Mouse (Mus musculus): ENCODE measurements around the gene Gm13889. TPM values are rescaled to one million over a fixed set of nuclear protein-coding genes. Genes with fewer than 3 reads are reported as not detected.

The Gm13889 gene
- polyA plus RNA-seq, 1 experiment from 2014 or later = 0.60 TPM

GRCm38 (mm10) chr2:93907519-93908294 lies 49.3 kb downstream of the Gm13889 start:
- DNase-seq (ENCODE audit: low spot score) = no peak
- Histone ChIP-seq H3K4me1 (peaks cover 37% of the 10 kb centered on the region), H3K27me3 (ENCODE audit: low read depth, poor library complexity, severe bottlenecking) (no peaks in the 10 kb centered on the region), H3K4me3 (no peak overlapping the region), H3K27ac (0 out of 2 replicates have a peak overlapping the region, but pooled peaks have one; percentile 8), H3K9me3 (replicated peaks) (no peaks in the 10 kb centered on the region), H3K36me3 (no peaks in the 10 kb centered on the region)
- WGBS = 55% methylated on average over 9 of the region's 9 CpGs

DNA sequence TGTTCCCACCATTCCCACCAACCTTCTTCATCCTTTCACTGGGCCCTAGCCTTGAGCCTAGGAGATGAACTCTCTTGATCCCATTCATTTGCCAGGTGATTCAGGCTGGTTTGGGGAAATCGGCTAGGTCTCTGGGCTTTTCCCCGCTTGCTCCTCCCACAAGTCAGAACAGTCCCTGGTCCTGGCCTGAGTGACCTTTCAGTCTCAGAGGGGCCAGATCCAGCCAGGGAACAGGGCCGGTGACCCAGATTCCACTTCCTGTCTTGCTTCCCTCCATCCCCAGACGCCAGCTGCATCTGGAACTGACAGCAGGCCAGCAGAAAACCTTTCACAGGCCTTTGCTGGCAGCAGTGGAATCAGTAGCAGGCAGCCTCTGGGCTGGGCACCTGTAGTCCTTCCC lies 50.7 kb downstream of the Gm13889 start:
- 35% methylated on average over 4 of the region's 4 CpGs for WGBS
- Histone ChIP-seq H3K27me3 (ENCODE audit: low read depth, poor library complexity, severe bottlenecking) (no peaks in the 10 kb centered on the region), H3K9me3 (replicated peaks) (no peaks in the 10 kb centered on the region), H3K4me1 (peaks cover 37% of the 10 kb centered on the region), H3K27ac (peak overlapping the region; percentile 38; the same call in 1 of the 2 replicates), H3K4me3 (no peak overlapping the region), H3K36me3 (no peaks in the 10 kb centered on the region)
- no peak for DNase-seq (ENCODE audit: low spot score)

Other genes starting within 250 kb of the Gm13889 start
- gene Ext2, start 134.6 kb downstream of the Gm13889 start, polyA plus RNA-seq (2016; fragmentation: Nextera tagmentation; extraction: Ambion mirVana) = 70.0 and 79.1 TPM in 2 replicates
- gene Accs, start 107.3 kb downstream of the Gm13889 start, polyA plus RNA-seq (2016; fragmentation: Nextera tagmentation; extraction: Ambion mirVana) = 9.3 and 10.2 TPM in 2 replicates
- not detected in 2 replicates for gene Accsl, start 88.0 kb downstream of the Gm13889 start, polyA plus RNA-seq (2016; fragmentation: Nextera tagmentation; extraction: Ambion mirVana)
- not detected in 2 replicates for gene Gm27027, start 39.2 kb upstream of the Gm13889 start, polyA plus RNA-seq (2016; fragmentation: Nextera tagmentation; extraction: Ambion mirVana)
- gene Alkbh3, start 53.6 kb upstream of the Gm13889 start, polyA plus RNA-seq (2016; fragmentation: Nextera tagmentation; extraction: Ambion mirVana) = 48.8 and 56.2 TPM in 2 replicates
- gene Hsd17b12, start 200.8 kb upstream of the Gm13889 start, polyA plus RNA-seq (2016; fragmentation: Nextera tagmentation; extraction: Ambion mirVana) = 125 and 137 TPM in 2 replicates